Comparison of ENCODE assay signal across 8 mouse cellular contexts in the genomic region with DNA sequence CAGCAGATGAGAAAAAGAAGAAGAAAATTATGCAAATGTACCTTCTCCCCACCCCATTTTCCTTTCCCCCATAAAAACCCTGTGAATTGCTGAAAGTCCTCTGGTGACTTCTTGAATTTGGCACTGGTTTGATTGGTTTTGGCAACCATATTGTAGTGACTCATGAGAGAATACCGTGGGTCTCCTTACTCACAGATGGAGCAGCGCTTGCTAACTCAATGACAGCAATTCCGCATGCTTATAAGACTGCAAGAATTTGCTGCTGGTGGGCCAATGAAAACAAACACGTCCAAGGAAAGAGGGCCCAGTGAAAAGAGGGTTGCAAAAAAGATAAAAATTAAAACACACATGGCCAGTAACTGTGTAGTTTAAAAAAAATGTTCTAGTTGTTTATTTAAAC.
A peak's percentile ranks its signal among the peaks of the same experiment; 100 is the strongest.
DNase-seq lines count a peak whose midpoint lies in the region; ATAC-seq lines count a peak whose summit lies in the region.
"Had no signal": no experiment of that assay in that cellular context is flagged by ENCODE, and none has a peak within 500 bp of the region (broad histone marks: within the 10 kb centered on the region; RNA-seq: fewer than 3 reads in every experiment).

No protein-coding gene starts in this region.

- H3K27me3 ChIP-seq in limb, embryonic 13.5 days = no peaks in the 10 kb centered on the region
- H3K27me3 ChIP-seq in limb, embryonic 10.5 days (ENCODE audit: low read depth, poor library complexity, severe bottlenecking) = no peaks in the 10 kb centered on the region; the same call in 1 of the 2 replicates
- no peaks in the 10 kb centered on the region for H3K27me3 ChIP-seq in lung, embryonic 16.5 days (ENCODE audit: control insufficient read depth, insufficient read depth, low read depth, low read length)
- H3K27me3 ChIP-seq: embryonic facial prominence, embryonic 13.5 days had no signal

- H3K4me2 ChIP-seq in limb, embryonic 13.5 days (replicated peaks) = no peak overlapping the region
- H3K4me2 ChIP-seq in lung, embryonic 16.5 days (ENCODE audit: low read depth, low read length) = no peak overlapping the region
- H3K4me2 ChIP-seq: embryonic facial prominence, embryonic 13.5 days had no signal

- H3K9ac ChIP-seq in limb, embryonic 13.5 days = no peak overlapping the region
- H3K9ac ChIP-seq in lung, embryonic 16.5 days (ENCODE audit: low read length) = no peak overlapping the region
- H3K9ac ChIP-seq: embryonic facial prominence, embryonic 13.5 days had no signal

- intact Hi-C loops in heart, postnatal 10 days (cut with DNase I) = no loop called here

- H3K4me3 ChIP-seq in limb, embryonic 13.5 days = no peak overlapping the region
- no peak overlapping the region for H3K4me3 ChIP-seq in limb, embryonic 10.5 days
- H3K4me3 ChIP-seq in lung, embryonic 16.5 days (ENCODE audit: low read length) = no peak overlapping the region
- H3K4me3 ChIP-seq: embryonic facial prominence, embryonic 13.5 days had no signal

- H3K27ac ChIP-seq in limb, embryonic 13.5 days = no peak overlapping the region
- H3K27ac ChIP-seq in limb, embryonic 10.5 days = no peak overlapping the region
- no peak overlapping the region for H3K27ac ChIP-seq in lung, embryonic 16.5 days (ENCODE audit: low read length)
- H3K27ac ChIP-seq: embryonic facial prominence, embryonic 13.5 days had no signal

- H3K36me3 ChIP-seq in limb, embryonic 13.5 days = no peaks in the 10 kb centered on the region
- no peaks in the 10 kb centered on the region for H3K36me3 ChIP-seq in limb, embryonic 10.5 days
- no peaks in the 10 kb centered on the region for H3K36me3 ChIP-seq in lung, embryonic 16.5 days (ENCODE audit: control insufficient read depth, insufficient read depth, low read length)
- H3K36me3 ChIP-seq: embryonic facial prominence, embryonic 13.5 days had no signal

- no peak for DNase-seq in limb, embryonic 10.5 days (ENCODE audit: low spot score)
- peak; percentile 41 for DNase-seq in adrenal gland, postnatal 14 days
- DNase-seq in heart, postnatal 10 days = peak; percentile 73 to 79
- DNase-seq in cerebellum, adult 9-11 months = no peak
- DNase-seq in right cerebral cortex, postnatal 4 days = no peak

- H3K9me3 ChIP-seq in limb, embryonic 13.5 days = 0 out of 2 replicates have a peak, but pooled peaks cover 3% of the 10 kb centered on the region
- no peaks in the 10 kb centered on the region; the same call in 1 of the 2 replicates for H3K9me3 ChIP-seq in limb, embryonic 10.5 days (replicated peaks)
- H3K9me3 ChIP-seq in lung, embryonic 16.5 days (ENCODE audit: control insufficient read depth, low read length) = peaks cover 2% of the 10 kb centered on the region; the same call in 1 of the 2 replicates

- ATAC-seq in limb, embryonic 13.5 days (ENCODE audit: low FRiP score, low read depth) = 0 out of 2 replicates have a peak, but pooled peaks have one; percentile 61
- peak; percentile 56; the same call in 1 of the 2 replicates for ATAC-seq in lung, embryonic 16.5 days (ENCODE audit: low read depth)

- 65% methylated on average over 4 of the region's 4 CpGs for WGBS in limb, embryonic 13.5 days
- WGBS in limb, embryonic 10.5 days = 84% methylated on average over 4 of the region's 4 CpGs
- WGBS in lung, embryonic 16.5 days = 42% methylated on average over 4 of the region's 4 CpGs

- H3K4me1 ChIP-seq in limb, embryonic 13.5 days = no peaks in the 10 kb centered on the region
- H3K4me1 ChIP-seq in limb, embryonic 10.5 days = no peaks in the 10 kb centered on the region
- H3K4me1 ChIP-seq in lung, embryonic 16.5 days (replicated peaks; ENCODE audit: control insufficient read depth, insufficient read depth, low read length) = 0 out of 2 replicates have a peak, but pooled peaks cover 3% of the 10 kb centered on the region
- H3K4me1 ChIP-seq: embryonic facial prominence, embryonic 13.5 days had no signal

Comparison
In these comparisons a context has a peak if more than half of its experiments do, and no peak if none do; other contexts are left out.
1. DNase-seq: peak in adrenal gland, postnatal 14 days (single experiment) and heart, postnatal 10 days (2 of 2); none in limb, embryonic 10.5 days (single experiment), cerebellum, adult 9-11 months (single experiment) and right cerebral cortex, postnatal 4 days (single experiment).